Mouse (Mus musculus): ENCODE data around the gene Uts2. TPM values are rescaled to one million over a fixed set of nuclear protein-coding genes. Genes with fewer than 3 reads are reported as not detected.

Gene Uts2
- polyA plus RNA-seq, 1 experiment from 2014 or later, result not detected

Other genes with a start within 250 kb of the Uts2 start
- gene Errfi1, start 143.2 kb upstream of the Uts2 start, polyA plus RNA-seq (2015; fragmentation: Nextera tagmentation; extraction: Ambion mirVana), result 32.1 and 32.8 TPM in 2 replicates
- 374 TPM in 2 replicates for gene Park7, start 82.7 kb upstream of the Uts2 start, polyA plus RNA-seq (2015; fragmentation: Nextera tagmentation; extraction: Ambion mirVana)
- 1.0 and 1.3 TPM in 2 replicates for gene Tnfrsf9, start 82.5 kb upstream of the Uts2 start, polyA plus RNA-seq (2015; fragmentation: Nextera tagmentation; extraction: Ambion mirVana)
- 5.4 and 6.8 TPM in 2 replicates for gene Per3, start 47.6 kb downstream of the Uts2 start, polyA plus RNA-seq (2015; fragmentation: Nextera tagmentation; extraction: Ambion mirVana)
- gene Vamp3, start 60.9 kb downstream of the Uts2 start, polyA plus RNA-seq (2015; fragmentation: Nextera tagmentation; extraction: Ambion mirVana), result 121 and 123 TPM in 2 replicates
- not detected in 2 replicates for gene Gm13090, start 92.5 kb downstream of the Uts2 start, polyA plus RNA-seq (2015; fragmentation: Nextera tagmentation; extraction: Ambion mirVana)